Mouse (Mus musculus) 416B (cell line): ENCODE data around the gene Vps18.
A peak's percentile ranks its signal among the peaks of the same experiment; 100 is the strongest.

Experiments used
- DNase-seq: peaks from one replicate; pipeline ENCODE4 v3.0.0; 2011; ENCODE audit warnings: low read depth

The Vps18 gene

DNA sequence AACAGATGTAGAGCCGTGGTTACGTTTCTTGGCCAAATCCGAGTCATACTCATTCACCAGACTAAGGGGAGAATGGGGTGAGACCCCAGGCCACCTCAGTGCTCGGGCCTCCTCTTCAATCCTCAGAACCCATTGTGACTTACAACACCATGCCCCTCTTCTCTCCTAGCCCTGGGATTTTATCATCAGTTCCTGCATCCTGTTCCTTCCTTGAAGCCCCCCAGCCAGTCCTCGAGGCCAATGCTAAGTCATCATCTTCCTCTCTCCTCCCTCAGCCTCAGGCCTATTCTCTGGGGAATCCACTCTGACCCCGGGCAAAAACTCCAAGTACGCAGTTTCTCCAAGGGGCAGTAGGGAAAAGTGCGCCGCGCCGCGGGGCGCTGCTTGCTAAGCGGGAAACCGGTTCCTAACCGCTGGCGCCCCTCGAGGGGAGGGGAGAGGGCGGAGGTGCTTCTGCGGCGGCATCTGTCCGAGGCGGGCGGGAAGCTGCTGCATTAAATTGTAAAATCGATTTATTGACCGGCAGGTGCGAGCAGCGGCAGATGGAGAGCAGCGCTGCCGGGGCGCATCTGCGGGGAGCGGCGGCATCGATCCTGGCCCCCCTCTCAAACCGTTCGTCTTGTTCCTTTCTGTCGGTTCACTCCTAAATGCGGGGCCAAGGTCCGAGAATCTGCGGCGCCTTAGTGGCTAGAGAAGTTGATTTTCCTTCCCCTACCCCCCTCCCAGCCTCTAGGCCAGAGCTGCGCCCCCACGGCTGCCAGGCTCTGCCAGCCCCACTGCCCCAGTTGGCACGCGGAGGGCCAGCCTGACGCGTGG, 33.4 kb downstream of the Vps18 start:
- no peak for DNase-seq

DNA sequence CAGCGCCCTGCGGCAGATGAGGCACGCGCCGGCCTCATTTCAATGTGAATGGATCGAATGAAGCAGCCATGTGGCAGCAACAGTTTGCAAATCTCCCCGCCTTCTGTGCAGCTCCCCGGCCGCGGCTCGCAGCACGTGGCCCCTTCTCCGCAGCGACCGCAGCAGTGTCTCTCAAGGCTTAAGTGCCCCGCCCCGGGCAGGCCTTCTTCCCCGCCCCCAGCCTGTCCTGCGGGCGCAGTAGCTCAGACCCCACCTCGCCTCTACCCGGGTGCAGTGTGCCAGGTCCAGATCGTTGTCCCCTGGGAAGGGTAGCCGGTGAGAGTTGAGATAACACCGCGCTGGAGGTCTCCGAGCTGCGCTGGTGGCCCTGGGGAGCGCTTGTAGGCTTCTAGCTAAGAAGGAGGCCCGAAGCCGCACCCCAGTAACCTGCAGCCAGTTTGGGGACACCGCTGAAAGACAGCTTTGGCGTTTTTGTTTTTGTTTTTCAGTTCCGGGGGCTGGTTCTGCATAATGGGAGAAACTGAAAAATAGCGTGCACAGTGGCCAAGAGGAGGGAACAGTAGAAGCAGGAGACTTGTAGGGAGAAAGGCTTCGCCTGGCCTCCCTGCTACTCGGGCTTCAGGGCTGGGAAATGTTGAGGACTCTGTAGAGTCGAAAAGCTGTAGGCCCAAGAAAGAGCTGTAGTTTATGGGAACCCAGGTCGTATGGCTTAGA, 34.2 kb downstream of the Vps18 start:
- DNase-seq, result no peak

DNA sequence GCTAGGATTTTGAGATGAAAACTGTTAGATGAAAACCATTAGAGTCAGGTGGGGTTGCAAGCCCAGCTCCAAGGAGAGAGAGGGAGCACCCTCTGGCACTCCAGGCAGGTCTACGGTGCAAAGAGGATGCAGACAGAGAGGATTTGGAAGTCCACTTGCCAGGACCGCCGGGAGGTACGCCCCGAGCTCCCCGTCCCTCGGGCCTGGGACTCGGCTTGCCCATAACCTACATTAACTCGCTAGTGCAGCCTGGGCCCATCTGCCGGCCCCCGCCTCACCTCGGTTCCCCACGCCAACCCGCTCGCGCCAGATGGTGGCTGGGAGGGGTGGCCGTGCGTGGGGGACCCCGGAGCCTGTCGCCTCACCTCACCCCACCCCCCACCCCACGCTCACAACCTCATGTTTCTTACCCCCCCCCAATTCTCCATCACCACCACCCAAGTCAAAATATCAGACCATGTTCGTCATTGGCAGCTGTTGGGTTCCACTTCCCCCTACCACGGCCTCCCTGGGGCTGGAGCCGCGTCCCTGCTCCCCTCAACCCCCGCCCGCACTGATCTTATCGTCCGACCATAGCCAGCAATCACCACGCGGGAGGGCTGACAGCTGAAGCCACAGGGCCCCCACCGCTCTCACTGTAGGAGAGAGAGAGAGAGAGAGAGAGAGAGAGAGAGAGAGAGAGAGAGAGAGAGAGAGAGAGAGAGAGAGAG, 35.5 kb downstream of the Vps18 start:
- no peak for DNase-seq

DNA sequence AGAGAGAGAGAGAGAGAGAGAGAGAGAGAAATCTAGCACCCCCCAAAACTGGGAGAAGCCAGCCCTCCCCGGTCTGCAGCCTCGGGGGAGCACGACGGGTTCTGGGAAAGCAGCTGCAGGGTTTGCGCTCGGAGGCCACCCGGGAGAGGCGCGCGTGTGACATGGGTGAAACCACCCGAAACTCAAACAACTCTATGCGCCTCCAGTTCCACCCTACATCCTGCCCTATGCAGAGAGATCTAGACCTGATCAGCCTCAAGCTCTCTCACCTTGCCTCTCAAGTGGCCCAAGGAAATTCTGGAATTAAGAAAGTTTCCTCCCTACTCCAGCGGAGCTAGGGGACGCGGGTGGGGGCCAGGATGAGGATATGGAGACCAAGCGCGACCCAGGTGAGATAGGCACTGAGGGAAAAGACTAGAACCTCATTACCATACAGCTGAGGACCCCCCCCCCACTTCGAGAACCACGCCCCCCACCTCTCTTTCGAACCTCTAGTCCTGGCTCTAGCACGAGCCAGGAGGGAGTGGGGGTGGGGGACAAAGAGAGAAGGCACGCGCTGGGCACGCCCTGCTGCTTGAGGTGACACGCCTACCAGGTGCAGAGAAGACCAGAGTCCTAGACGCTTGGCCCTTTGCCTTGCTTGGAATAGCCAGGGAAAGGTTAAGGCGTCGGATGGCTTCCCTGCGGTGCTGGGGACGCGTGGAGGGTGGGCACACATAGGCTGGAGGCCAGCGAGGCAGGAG, 36.2 kb downstream of the Vps18 start:
- no peak for DNase-seq

DNA sequence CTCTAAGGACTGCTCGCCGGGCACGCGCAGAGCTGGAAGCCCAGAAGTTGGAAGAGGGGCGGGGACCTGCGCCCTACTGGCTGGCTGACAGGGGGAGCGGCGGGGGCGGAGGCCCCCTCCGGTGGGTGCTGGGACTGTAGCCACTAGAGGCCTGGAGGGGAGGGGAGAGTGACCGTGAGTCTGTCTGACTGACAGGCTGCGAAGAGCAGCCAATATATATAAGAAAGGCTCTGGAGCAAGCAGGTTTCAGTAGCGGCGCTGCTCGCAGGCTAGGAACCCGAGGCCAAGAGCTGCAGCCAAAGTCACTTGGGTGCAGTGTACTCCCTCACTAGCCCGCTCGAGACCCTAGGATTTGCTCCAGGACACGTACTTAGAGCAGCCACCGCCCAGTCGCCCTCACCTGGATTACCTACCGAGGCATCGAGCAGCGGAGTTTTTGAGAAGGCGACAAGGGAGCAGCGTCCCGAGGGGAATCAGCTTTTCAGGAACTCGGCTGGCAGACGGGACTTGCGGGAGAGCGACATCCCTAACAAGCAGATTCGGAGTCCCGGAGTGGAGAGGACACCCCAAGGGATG, 37.1 kb downstream of the Vps18 start, which contains the start of gene Dll4:
TSS of gene Dll4 (plus strand) at position 217 of the 576 bp plus-strand sequence.
- DNase-seq, result no peak

DNA sequence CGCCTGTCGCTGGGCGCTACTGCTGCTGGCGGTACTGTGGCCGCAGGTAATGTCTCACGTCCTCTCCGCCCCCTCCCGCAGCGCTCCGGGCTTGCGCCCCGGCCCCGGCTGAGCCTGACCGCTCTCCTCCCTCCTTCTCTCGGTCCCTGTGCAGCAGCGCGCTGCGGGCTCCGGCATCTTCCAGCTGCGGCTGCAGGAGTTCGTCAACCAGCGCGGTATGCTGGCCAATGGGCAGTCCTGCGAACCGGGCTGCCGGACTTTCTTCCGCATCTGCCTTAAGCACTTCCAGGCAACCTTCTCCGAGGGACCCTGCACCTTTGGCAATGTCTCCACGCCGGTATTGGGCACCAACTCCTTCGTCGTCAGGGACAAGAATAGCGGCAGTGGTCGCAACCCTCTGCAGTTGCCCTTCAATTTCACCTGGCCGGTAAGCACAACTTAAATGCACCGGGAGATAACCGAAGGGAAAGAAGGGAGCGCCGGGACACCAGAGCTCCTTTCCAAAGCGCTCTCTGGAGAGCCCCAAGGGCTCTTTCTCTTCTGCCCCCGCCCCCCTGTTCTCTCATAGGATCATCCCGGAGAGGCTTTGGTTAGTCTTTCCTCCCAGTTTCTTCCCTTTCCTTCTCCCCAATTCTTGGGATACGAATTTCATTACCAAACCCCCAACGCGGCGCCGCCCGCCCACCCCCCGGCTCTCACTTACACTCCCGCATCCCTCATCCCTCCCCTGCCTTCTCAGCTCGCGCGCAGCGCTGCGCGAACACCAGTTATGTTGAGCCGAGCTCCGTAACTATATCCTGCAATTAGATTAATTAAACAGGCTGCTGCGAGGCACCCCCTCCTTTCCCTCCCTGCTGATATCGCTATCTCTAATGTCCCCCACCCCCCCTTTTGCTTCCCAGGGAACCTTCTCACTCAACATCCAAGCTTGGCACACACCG, 37.9 kb downstream of the Vps18 start:
- no peak for DNase-seq

DNA sequence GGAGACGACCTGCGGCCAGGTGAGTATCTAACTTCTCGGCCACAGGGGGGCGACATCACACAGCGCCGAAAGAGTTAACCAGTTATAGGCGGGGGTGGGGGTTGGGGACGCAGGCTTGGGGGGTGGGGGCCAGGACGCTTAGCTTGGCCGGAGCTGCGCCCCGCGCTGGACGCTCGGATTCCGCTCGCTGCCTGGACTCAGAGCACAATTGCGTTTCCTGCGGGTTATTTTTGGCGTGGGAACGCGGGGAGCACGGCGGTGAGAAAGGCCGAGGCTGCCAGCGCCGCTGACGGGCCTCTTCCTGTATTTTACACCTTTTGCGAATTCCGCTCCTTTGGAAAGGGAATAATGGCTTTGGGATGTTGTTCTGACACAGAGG, 38.6 kb downstream of the Vps18 start:
- peak; percentile 61 for DNase-seq

DNA sequence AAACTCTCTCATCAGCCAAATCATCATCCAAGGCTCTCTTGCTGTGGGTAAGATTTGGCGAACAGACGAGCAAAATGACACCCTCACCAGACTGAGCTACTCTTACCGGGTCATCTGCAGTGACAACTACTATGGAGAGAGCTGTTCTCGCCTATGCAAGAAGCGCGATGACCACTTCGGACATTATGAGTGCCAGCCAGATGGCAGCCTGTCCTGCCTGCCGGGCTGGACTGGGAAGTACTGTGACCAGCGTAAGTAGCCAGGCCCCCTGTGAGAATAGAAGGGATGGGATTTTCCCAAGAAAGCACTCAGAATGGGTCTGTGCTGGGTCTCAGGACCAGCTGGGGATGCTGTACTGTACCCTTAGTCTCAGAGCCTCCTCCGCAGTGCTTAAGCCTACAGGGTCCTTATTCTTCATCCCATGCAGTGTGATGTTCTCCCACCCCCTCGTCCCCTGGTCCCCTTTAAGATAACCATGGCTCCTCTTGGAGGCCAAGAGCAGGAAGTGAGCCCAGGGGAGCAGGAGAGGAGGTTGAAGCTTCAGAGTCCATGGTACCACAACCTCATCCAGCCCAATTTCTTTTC, 39.5 kb downstream of the Vps18 start:
- DNase-seq, result no peak

DNA sequence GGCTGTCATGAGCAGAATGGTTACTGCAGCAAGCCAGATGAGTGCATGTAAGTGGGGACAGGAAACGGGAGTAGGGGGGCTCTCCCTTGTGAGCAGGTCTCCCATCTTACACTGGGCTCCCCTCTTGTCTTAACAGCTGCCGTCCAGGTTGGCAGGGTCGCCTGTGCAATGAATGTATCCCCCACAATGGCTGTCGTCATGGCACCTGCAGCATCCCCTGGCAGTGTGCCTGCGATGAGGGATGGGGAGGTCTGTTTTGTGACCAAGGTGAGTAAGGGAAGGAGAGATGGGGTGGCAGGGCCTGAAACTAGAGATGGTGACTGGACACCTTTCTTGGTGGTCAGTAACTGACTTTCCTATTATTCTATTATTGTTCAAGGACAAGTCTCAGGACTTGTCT, 40.0 kb downstream of the Vps18 start:
- no peak for DNase-seq

DNA sequence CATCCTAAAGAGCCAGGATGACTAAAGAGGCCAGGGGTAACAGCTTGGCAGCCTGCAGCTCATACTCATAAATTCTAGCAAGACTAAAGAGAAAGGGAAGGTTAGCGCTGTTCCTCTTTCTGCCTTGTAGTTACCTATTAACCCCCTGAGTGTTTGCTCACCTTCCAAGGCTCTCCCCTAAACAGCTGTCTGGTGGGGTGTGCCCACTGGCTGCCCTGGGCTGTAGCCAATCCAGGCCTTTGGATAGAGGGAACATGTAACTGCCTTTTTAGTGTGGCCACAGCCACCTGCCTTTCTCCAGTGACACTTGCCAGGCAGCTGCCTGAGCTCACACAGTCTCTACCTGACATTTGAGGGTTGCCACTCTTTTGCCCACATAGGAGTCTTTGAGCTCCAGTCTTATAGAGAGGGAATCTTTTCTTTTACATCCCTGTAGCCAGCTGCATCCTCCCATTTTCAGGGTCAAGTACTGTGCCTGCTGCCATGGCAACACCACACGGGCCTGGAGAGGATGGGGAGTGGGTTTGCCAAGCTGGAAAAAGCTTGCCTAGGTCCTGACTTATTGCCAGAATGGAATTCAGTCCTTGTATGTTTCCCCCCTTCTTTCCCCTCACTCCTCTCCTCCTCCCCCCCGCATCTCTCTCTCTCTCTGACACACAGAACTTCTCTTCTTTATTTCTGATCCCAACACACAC, 40.7 kb downstream of the Vps18 start:
- DNase-seq, result no peak

DNA sequence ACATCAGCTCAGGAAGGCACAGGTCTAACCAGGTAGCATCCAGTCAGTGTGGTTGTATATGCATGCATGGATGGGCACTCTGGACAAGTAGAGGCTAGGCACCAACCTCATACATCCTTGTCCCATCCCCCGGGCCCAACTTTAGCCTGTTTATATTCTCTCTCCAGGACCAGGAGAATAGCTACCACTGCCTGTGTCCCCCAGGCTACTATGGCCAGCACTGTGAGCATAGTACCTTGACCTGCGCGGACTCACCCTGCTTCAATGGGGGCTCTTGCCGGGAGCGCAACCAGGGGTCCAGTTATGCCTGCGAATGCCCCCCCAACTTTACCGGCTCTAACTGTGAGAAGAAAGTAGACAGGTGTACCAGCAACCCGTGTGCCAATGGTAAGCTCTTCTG, 42.3 kb downstream of the Vps18 start:
- DNase-seq, result no peak

DNA sequence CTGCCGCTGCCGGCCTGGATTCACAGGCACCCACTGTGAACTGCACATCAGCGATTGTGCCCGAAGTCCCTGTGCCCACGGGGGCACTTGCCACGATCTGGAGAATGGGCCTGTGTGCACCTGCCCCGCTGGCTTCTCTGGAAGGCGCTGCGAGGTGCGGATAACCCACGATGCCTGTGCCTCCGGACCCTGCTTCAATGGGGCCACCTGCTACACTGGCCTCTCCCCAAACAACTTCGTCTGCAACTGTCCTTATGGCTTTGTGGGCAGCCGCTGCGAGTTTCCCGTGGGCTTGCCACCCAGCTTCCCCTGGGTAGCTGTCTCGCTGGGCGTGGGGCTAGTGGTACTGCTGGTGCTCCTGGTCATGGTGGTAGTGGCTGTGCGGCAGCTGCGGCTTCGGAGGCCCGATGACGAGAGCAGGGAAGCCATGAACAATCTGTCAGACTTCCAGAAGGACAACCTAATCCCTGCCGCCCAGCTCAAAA, 43.7 kb downstream of the Vps18 start:
- no peak for DNase-seq

DNA sequence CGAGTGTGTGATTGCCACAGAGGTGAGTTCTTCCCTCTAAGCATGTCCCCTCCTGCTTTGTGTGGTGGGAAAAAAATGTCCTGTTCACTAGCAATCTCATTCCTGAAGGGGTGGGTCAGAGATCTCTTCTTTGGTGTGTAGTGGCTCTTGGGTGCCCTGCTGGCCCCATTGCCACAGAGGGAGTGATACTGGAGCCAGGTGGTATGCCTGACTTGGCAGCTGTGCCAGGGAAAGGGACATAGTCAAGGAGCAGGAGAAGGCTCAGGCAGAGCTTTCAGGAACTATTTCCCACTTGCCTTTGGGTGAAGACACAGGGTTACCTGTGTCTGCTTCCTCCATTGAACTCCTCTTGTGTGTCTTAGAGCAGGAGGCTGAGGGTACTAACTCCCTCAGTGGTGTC, 45.6 kb downstream of the Vps18 start:
- no peak for DNase-seq

DNA sequence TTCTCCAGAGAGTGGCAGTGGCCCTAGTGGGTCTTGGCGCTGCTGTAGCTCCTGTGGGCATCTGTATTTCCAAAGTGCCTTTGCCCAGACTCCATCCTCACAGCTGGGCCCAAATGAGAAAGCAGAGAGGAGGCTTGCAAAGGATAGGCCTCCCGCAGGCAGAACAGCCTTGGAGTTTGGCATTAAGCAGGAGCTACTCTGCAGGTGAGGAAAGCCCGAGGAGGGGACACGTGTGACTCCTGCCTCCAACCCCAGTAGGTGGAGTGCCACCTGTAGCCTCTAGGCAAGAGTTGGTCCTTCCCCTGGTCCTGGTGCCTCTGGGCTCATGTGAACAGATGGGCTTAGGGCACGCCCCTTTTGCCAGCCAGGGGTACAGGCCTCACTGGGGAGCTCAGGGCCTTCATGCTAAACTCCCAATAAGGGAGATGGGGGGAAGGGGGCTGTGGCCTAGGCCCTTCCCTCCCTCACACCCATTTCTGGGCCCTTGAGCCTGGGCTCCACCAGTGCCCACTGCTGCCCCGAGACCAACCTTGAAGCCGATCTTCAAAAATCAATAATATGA, 46.5 kb downstream of the Vps18 start:
- no peak for DNase-seq

DNA sequence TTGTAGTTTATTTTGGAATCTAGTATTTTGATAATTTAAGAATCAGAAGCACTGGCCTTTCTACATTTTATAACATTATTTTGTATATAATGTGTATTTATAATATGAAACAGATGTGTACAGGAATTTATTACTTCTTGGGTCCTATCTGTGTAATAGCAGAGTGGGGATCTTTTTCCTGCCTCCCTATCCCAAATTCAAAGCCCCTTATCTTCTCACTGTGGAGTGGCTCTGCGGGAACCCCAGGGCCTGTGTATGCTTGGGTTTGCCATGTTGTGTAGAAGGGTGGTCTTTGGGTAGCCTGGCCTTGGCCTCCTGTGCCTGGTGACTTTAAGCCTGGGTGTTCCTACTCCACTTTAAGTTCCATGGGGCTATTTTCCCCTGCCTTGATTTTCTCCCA, 47.0 kb downstream of the Vps18 start:
- no peak for DNase-seq

DNA sequence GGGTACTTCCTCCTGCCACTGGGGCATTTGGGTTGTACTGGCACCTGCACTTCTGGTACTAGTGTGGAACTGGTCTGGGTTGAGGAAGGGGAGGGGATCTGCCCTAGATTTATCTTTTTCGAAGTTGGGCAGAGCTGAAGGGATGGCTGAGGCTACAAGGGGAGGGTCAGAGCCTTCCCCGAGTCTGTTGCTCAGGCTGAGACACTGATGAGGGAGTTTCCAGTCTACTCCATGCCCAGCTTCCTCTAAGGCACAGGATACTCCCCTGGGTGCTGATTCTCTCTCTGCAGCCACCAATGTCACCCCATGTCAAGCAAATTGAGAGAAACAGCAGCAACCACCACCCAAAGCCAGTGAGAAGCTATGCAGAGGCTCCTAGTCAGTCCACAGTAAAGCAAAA, 47.5 kb downstream of the Vps18 start:
- DNase-seq, result no peak

DNA sequence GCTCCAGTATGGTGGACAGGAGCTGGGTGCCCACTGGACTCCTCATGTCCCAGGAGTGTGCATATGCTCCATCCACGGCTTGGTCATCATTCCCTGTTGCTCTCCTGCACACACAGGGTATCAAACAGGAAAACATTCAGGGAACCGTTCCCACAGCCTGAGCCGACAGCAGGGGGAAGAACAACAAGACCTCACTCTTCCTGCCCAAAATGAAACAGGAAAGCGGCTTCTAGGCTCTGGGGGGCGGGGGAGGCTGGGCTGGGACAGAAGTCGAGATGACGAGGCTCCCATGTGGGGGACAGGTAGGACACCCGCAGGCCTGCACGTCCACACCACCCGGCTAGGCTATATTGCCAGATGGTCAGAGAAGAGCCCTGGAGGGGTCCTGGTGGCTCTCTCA, 47.9 kb downstream of the Vps18 start:
- DNase-seq, result peak; percentile 59

DNA sequence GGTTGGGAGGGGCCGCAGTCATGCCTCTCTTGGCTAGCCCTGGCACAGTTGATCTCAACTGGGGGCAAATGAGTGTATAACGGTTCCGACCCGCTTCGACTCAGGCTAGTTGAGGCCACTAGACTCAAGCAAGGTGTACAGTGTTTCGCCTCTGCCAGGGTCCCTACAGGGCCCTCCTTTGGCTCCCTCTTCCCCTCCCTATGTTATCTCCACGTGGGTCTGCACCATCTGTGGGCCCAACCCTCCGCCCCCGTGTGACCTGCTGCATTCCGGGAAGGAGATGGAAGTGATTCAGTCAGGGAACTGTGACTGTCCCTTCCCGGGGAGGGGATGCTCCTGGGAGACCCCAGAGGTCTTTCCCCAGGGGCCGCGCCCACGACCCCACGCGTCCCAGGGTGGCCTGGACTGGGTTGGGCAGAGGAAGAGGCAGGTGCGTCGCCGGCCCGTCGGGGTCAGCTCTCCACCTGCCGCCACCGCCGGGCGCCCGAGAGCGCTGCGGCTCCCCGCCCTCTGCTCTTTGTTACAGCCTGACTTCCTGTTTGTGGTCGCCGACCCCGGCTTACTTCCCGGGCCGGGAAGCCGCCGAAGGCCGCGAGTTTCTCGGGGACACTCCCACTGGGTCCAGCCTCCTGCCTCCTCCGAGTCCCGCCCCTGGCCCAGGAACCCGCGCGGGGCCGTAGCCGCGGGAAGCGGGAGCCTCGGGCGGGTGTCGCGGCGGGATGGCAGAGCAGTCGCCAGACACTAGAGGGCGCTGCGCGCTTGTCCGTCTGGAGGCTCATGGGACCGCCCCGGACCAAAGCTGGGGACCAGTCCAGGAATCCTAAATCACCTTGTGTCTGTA, 49.1 kb downstream of the Vps18 start:
- DNase-seq, result peak; percentile 91
